Mouse (Mus musculus) kidney, embryonic 16.5 days (tissue): ENCODE measurements at regions not wholly inside any gene's neighbourhood (a gene's known extent, or its start where the extent isn't known, plus 50 kb on each side); places are given as distances from the start of the nearest gene placed in this dataset.

Experiments
- ATAC-seq: fragments of 200-750 bp; cut with Nextera tagmentation; 2 replicates; pipeline ENCODE4 v1.8.0; 2017; ENCODE audit warnings: moderate TSS enrichment; ENCODE audit not compliant: low FRiP score, low TSS enrichment
- H3K27ac ChIP-seq: fragments of 300-500 bp; sonication (generic); 2 replicates; pipeline ENCODE4 v1.5.1; 2014; ENCODE audit warnings: low read length
- H3K27me3 ChIP-seq: fragments of 300-500 bp; sonication (generic); 2 replicates; pipeline ENCODE4 v1.6.1; 2014; ENCODE audit warnings: low read length, control low read depth, mixed read lengths; ENCODE audit not compliant: insufficient read depth
- H3K36me3 ChIP-seq: fragments of 300-500 bp; sonication (generic); 2 replicates; pipeline ENCODE4 v1.6.1; 2014; ENCODE audit warnings: low read length, control low read depth, mixed read lengths; ENCODE audit not compliant: insufficient read depth
- H3K4me1 ChIP-seq: fragments of 300-500 bp; sonication (generic); 2 replicates; pipeline ENCODE4 v1.6.1; 2014; ENCODE audit warnings: low read length, control low read depth, mixed read lengths; ENCODE audit not compliant: insufficient read depth
- H3K4me2 ChIP-seq: fragments of 300-500 bp; sonication (generic); replicated peaks from 2 replicates; pipeline ENCODE4 v1.6.1; 2014; ENCODE audit warnings: low read depth, low read length
- H3K4me3 ChIP-seq: fragments of 300-500 bp; sonication (generic); 2 replicates; pipeline ENCODE4 v1.5.1; 2014; ENCODE audit warnings: mild to moderate bottlenecking, low read length
- H3K9ac ChIP-seq: fragments of 300-500 bp; sonication (generic); replicated peaks from 2 replicates; pipeline ENCODE4 v1.6.1; 2014; ENCODE audit warnings: low read length
- H3K9me3 ChIP-seq: fragments of 300-500 bp; sonication (generic); 2 replicates; pipeline ENCODE4 v1.6.1; 2016; ENCODE audit warnings: low read length, control low read depth
- WGBS: fragments of 180-500 bp; shearing (Covaris S2); extraction: QIAGEN DNeasy Blood & Tissue Kit; methylation state at CpG from one replicate; pipeline ENCODE4 v1.1.7; 2014; 5-methylcytosine and 5-hydroxymethylcytosine counted together

DNA sequence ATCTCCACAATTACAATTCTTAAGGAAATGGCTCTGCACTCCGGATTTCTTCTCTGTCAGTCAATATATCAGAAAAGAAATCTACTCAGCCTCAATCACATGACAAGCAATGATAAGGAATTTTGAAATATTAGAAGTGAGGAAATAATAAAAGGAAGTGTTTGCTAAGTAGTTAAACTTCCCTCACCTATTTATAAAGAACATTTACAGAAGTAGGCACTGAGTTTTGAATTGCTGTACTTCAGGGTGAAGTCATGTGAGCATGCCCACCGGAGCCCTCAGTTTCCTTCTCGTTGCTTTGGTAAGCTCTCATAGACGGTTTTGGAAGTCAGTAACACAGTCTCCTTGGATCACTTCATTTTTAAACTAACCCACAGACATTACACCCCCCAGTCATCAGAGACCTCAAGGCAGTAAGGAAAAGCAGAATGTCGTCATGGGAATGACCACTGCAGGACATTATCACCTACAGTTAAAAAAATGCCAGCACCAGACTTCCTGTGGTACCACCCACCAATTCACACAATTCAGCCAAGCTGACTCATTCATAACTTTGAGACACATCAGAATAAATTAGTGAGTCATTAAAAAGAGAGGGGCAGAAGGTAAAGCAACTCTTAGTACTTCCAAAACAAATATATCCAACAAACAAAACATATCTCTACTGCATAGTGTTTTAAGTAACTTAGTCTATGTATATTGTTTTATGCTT lies 541.6 kb upstream of the Hsf2 start:
- ATAC-seq: no peak
- no peak overlapping the region for H3K4me3 ChIP-seq
- WGBS: 81% methylated on average over 5 of the region's 5 CpGs

DNA sequence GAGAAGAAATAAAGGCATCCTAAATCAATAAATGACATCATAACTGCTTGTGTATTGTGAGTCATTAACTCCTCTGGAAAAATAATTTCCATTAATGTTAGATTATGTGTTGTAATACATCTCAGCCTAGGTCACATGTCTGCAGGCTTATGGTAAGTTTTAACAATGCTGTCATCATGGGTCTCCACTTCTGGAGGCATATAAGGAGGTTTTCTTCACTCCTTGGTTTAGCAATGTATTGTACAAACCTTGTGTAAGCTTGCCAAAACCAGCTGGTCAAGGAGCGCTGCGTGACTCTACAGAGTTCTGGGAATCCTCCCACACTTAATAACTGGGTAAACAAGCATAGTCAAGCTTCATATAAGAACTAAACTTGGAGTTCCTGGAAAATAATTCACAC lies 529.5 kb upstream of the Hsf2 start:
- Histone ChIP-seq H3K9me3 (no peaks in the 10 kb centered on the region), H3K4me3 (no peak overlapping the region), H3K27ac (no peak overlapping the region), H3K27me3 (no peaks in the 10 kb centered on the region), H3K36me3 (no peaks in the 10 kb centered on the region), H3K4me1 (no peaks in the 10 kb centered on the region), H3K9ac (no peak overlapping the region), H3K4me2 (no peak overlapping the region)
- no peak for ATAC-seq
- 74% methylated on average over 2 of the region's 2 CpGs for WGBS

More for the DNA sequence above, 541.6 kb upstream of the Hsf2 start:
- no peak overlapping the region for H3K9ac ChIP-seq
- no peaks in the 10 kb centered on the region for H3K36me3 ChIP-seq
- H3K4me1 ChIP-seq: no peaks in the 10 kb centered on the region
- no peak overlapping the region for H3K4me2 ChIP-seq
- no peaks in the 10 kb centered on the region for H3K9me3 ChIP-seq
- H3K27me3 ChIP-seq: no peaks in the 10 kb centered on the region
- no peak overlapping the region for H3K27ac ChIP-seq

DNA sequence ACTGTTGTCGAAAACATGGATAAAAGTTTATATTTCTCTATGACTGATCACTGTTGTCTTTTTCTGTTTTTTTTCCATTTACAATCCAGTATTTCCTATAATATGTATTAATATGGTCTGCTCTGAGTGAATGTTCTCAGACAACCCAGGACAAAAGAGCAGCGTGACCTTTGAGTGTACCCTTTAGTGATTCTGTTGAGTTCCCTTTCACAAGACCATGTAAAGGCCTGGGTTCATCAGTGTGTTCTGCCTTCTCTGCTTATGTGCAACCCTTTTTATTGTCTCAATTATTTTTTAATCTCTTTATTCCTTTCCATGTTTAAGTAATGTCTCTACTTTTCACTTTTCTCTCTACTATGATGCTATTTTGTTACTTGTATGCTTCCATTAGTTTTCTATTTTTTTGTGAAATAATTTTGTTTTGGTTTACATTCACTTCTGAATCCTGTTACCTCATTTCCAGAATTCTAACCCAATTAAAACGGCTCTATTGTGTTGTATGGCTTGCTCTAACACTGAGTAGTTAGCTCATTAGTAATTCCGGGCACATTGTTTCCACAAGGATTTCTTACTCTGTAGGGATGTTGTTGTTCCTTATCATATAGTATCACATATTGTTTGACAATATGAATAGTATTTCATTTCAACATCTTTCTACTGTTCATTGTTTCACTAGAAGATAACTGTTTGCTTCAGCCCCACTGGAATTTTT lies 523.9 kb upstream of the Hsf2 start:
- no peak for ATAC-seq
- Histone ChIP-seq H3K9ac (no peak overlapping the region), H3K36me3 (no peaks in the 10 kb centered on the region), H3K27ac (no peak overlapping the region), H3K4me1 (0 out of 2 replicates have a peak, but pooled peaks cover 4% of the 10 kb centered on the region), H3K27me3 (no peaks in the 10 kb centered on the region), H3K9me3 (no peaks in the 10 kb centered on the region), H3K4me3 (no peak overlapping the region), H3K4me2 (no peak overlapping the region)
- WGBS: 83% methylated on average over 4 of the region's 4 CpGs

DNA sequence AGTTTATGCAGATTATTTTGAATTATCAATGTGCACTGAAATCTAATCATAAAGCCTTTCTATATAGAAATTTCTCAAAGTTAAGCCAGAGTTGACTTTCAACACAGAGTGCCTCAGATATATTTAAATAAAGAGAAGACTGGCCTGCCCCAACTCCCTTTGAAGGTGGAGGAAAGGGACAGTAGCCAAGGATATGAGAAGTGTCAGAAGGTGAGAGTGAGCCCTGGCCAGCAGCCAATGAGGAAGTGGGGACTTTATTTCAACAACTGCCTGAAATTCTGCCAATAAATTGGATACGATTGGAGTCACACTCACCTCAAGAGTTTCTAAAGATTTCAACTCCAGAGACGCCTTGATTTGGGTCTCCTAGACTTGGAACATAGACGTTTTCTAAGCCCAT lies 523.0 kb upstream of the Hsf2 start:
- Histone ChIP-seq H3K4me2 (no peak overlapping the region), H3K4me1 (0 out of 2 replicates have a peak, but pooled peaks cover 4% of the 10 kb centered on the region), H3K36me3 (no peaks in the 10 kb centered on the region), H3K27ac (no peak overlapping the region), H3K9ac (no peak overlapping the region), H3K9me3 (no peaks in the 10 kb centered on the region), H3K4me3 (no peak overlapping the region), H3K27me3 (no peaks in the 10 kb centered on the region)
- WGBS: 58% methylated on average over 3 of the region's 3 CpGs
- no peak for ATAC-seq

DNA sequence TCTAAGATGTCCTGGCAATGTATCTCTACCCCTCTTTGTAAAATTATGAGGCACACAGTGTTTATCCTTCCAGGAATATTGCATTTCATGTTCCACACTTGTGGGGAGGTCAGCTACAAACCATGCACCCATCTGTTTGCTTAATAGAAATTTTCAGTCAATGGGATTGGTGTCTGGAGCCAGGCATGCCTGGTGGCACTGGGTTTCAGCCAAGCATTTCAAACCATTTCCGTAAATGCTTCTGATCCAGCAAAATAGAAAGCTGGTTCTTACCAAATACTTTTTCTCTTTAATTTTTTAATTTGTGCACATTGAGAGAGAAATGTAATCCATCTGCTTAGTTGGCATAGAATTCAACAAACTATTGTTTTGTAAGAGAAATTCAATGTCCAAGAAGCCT lies 517.3 kb upstream of the Hsf2 start:
- Histone ChIP-seq H3K36me3 (no peaks in the 10 kb centered on the region), H3K4me3 (no peak overlapping the region), H3K27ac (no peak overlapping the region), H3K9ac (no peak overlapping the region), H3K9me3 (no peaks in the 10 kb centered on the region), H3K27me3 (no peaks in the 10 kb centered on the region), H3K4me1 (no peaks in the 10 kb centered on the region), H3K4me2 (no peak overlapping the region)
- 100% methylated on average over 1 of the region's 1 CpGs for WGBS
- ATAC-seq: no peak

DNA sequence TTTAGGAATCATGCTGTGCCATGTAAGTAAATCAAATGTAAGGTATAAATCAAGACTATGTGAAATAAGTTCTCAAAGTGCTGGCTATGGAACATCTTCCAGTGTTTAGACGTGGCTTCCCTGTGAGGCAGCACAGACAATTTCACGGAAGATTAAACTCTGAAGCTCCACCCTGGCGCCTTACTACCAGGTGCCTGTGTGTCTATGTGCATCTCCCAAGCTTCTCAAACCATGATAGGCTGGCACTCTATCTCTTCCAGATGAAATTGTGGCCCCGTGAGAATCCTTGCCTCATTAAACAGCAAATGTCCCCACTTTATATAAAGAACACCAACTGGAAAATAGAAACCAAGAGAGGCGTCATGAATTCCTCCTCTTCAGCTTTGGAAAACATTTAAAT lies 511.4 kb upstream of the Hsf2 start:
- H3K9ac ChIP-seq: no peak overlapping the region
- WGBS: 57% methylated on average over 5 of the region's 5 CpGs
- no peaks in the 10 kb centered on the region for H3K36me3 ChIP-seq
- peak; percentile 81 for ATAC-seq
- no peaks in the 10 kb centered on the region for H3K4me1 ChIP-seq
- H3K4me3 ChIP-seq: no peak overlapping the region
- H3K9me3 ChIP-seq: no peaks in the 10 kb centered on the region
- no peak overlapping the region for H3K27ac ChIP-seq
- no peak overlapping the region for H3K4me2 ChIP-seq
- no peaks in the 10 kb centered on the region for H3K27me3 ChIP-seq

DNA sequence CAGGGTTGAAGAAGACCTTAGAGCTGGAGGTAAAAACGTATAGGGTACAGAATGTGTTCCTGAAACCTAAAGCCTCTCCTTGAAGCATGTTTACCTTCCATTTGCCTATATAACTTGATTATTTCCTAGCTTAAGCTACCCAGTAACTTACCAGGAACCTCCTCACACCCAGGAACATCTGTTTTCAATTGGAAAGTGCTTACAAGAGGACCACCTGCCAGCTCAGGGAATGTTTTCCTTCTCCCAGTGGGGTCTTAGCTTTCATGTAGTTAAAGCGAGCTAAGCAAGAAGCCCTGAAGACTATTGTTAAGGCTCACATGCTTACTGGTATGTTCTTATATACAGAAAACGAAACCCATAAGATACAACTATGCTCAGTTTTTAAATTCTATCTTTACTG lies 506.6 kb upstream of the Hsf2 start:
- no peak overlapping the region for H3K9ac ChIP-seq
- WGBS: 54% methylated on average over 3 of the region's 3 CpGs
- H3K27me3 ChIP-seq: no peaks in the 10 kb centered on the region
- no peak overlapping the region for H3K27ac ChIP-seq
- ATAC-seq: no peak
- no peaks in the 10 kb centered on the region for H3K36me3 ChIP-seq
- no peaks in the 10 kb centered on the region for H3K4me1 ChIP-seq
- no peak overlapping the region for H3K4me2 ChIP-seq
- H3K9me3 ChIP-seq: no peaks in the 10 kb centered on the region
- no peak overlapping the region for H3K4me3 ChIP-seq

DNA sequence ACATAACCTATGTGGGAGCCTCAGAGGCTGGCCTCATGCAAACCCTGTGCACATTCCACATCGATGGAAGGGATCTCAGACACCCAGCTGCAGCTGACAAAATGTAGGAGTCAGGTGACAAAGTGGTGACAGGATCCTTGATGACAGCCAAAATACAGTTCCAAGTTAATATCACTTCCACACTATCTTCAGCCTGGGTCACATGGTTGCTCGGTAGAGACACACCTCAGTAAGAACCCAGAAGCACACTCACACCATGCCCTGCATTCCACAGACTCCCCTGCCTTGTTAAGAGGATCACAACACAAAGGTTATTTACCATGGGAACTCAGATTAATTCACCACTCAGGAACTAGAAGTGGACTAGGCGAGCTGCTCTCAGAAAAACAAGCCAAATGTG lies 505.4 kb upstream of the Hsf2 start:
- ATAC-seq: no peak
- 65% methylated on average over 3 of the region's 3 CpGs for WGBS

DNA sequence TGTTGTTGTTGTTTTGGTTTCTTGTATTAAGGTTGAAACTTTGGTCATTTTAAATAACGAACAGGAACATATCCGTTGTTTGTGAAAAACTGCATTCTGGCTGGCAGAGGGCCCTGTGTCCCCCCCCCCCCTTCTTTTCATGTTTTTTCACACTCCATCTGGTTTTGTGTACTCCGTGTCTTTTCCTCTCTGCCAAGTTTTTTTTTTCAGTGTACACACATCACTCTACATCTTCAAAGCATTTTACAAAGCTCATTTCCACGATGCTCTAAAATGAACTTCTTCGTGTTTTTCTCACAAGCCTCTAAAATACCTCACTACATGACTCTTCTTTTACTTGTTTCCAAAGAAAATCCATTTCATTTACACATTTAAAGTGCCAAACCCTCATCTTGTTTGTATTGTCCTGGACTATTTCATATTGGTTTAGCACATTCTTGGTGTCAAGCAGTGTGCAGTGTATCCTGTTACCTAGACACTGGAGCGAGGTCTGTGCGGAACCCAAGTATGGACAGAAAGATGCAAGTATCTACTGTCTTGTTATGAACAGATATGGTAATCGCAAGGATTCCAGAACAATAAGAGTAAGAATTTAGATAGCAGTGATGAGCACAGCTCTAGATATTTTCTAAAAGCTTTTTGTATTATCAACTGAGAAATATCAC lies 503.5 kb upstream of the Hsf2 start:
- Histone ChIP-seq H3K4me3 (no peak overlapping the region), H3K27ac (no peak overlapping the region), H3K4me1 (no peaks in the 10 kb centered on the region), H3K27me3 (no peaks in the 10 kb centered on the region), H3K4me2 (no peak overlapping the region), H3K9me3 (no peaks in the 10 kb centered on the region), H3K36me3 (no peaks in the 10 kb centered on the region), H3K9ac (no peak overlapping the region)
- WGBS: 81% methylated on average over 8 of the region's 8 CpGs
- no peak for ATAC-seq

More for the DNA sequence above, 505.4 kb upstream of the Hsf2 start:
- H3K27ac ChIP-seq: no peak overlapping the region
- H3K4me2 ChIP-seq: no peak overlapping the region
- no peaks in the 10 kb centered on the region for H3K36me3 ChIP-seq
- no peak overlapping the region for H3K4me3 ChIP-seq
- H3K27me3 ChIP-seq: no peaks in the 10 kb centered on the region
- no peaks in the 10 kb centered on the region for H3K9me3 ChIP-seq
- H3K4me1 ChIP-seq: no peaks in the 10 kb centered on the region
- no peak overlapping the region for H3K9ac ChIP-seq

DNA sequence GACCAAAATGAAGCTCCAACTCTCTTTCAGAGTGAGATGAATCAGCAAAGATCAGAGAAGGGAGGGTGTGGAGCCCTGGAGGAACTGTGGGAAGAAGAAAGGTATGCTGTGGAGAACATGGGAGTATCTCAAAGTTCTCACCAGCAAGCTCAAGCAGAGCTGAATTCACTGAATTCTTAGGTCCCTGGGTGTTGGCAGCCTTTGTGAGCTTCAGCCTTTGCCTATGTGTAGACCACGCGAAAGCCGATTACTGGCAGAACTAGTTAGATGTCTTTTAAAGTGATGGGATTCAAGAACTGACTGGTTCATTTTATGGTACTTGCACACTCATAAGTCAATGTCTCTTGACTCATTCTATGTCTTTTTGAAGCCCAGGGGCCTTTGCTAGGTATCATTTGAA lies 491.2 kb upstream of the Hsf2 start:
- no peaks in the 10 kb centered on the region for H3K9me3 ChIP-seq
- no peak overlapping the region for H3K9ac ChIP-seq
- no peak overlapping the region for H3K4me2 ChIP-seq
- 90% methylated on average over 3 of the region's 3 CpGs for WGBS
- no peak overlapping the region for H3K4me3 ChIP-seq
- no peaks in the 10 kb centered on the region for H3K27me3 ChIP-seq
- no peak for ATAC-seq
- no peaks in the 10 kb centered on the region for H3K4me1 ChIP-seq
- H3K36me3 ChIP-seq: no peaks in the 10 kb centered on the region
- no peak overlapping the region for H3K27ac ChIP-seq
